Comparison of ENCODE assay signal across 8 mouse cellular contexts in genomic region chr8:79583326-79583725, GRCm38 (mm10). TPM values are rescaled to one million over a fixed set of nuclear protein-coding genes. Genes with fewer than 3 reads are reported as not detected.
DNase-seq lines count a peak whose midpoint lies in the region.

No protein-coding gene starts in this region.

- peak; percentile 17 for DNase-seq in gastrocnemius, adult 18-20 months (ENCODE audit: low spot score)
- DNase-seq in gastrocnemius, postnatal 14 days, result no peak
- DNase-seq in thymus, postnatal 25 days, result peak; percentile 5
- no peak for DNase-seq in thymus, postnatal 0 days (ENCODE audit: low spot score)
- DNase-seq in induced T-regulatory cell, adult 2 months (ENCODE audit: low read depth), result peak; percentile 10
- no peak for DNase-seq in B cell, adult 2 months
- DNase-seq in testis, postnatal 14 days (ENCODE audit: low spot score), result no peak
- DNase-seq in cerebellum, adult 9-10 months, result no peak

- intact Hi-C loops in gastrocnemius, postnatal 14 days (cut with DNase I; ENCODE audit: low total_unique reads), result loop anchor here (2.0 to 10.0 kb wide), 2 partner anchors 179 to 285 kb away; no protein-coding TSS in a partner anchor

RNA-seq across cellular contexts. Expression of gene Otud4, which starts 56.1 kb away (rescaled TPM):
- 10 to 100 TPM; 42.1 to 44.2 TPM for total RNA-seq in gastrocnemius, adult 18-20 months (2021)
- 10 to 100 TPM; 46.7 to 49.3 TPM for total RNA-seq in gastrocnemius, postnatal 14 days (2021)
- 12.1 and 13.8 TPM in 2 replicates for polyA plus RNA-seq in thymus, postnatal 0 days (2015; fragmentation: Nextera tagmentation; extraction: Ambion mirVana)

Comparison
In these comparisons a context has a peak if more than half of its experiments do, and no peak if none do; other contexts are left out.
1. DNase-seq: peak in gastrocnemius, adult 18-20 months (single experiment), thymus, postnatal 25 days (single experiment) and induced T-regulatory cell, adult 2 months (single experiment); none in gastrocnemius, postnatal 14 days (single experiment), thymus, postnatal 0 days (single experiment), B cell, adult 2 months (0 of 2), testis, postnatal 14 days (single experiment) and cerebellum, adult 9-10 months (single experiment).